Mouse (Mus musculus) heart, postnatal 14 days (tissue): ENCODE measurements at regions not wholly inside any gene's neighbourhood (a gene's known extent, or its start where the extent isn't known, plus 50 kb on each side); places are given as distances from the start of the nearest gene placed in this dataset.

Experiments
- DNase-seq, 2 experiments: peaks; one replicate each; pipeline ENCODE4 v3.0.0; 2021 to 2022
- intact Hi-C: fragments of 180-260 bp; cut with DNase I; formaldehyde crosslinking; loops from one replicate; pipeline ENCODE4 v1.15.1; 2025

DNA sequence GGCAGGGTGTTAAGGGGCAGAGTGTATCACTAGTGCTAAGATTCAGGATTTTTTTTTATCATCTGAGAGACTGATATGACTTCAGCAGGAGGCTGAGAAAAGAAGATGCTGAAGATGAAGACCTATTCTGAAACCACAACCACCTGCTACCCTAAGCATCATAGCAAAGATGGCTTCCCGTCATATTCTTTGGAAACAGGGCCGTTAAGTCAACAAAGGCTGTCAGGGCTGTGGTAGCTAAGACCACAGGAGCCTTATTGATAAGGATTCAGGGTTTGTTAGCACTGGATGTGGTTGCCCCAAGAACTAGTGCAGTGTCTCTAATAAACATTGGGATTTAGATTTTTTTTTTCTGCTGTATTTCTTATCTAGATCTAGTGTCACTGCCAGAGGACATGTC lies 56.7 kb upstream of the Rasgrp1 start:
- no peak for DNase-seq
- intact Hi-C loops: no loop called here

DNA sequence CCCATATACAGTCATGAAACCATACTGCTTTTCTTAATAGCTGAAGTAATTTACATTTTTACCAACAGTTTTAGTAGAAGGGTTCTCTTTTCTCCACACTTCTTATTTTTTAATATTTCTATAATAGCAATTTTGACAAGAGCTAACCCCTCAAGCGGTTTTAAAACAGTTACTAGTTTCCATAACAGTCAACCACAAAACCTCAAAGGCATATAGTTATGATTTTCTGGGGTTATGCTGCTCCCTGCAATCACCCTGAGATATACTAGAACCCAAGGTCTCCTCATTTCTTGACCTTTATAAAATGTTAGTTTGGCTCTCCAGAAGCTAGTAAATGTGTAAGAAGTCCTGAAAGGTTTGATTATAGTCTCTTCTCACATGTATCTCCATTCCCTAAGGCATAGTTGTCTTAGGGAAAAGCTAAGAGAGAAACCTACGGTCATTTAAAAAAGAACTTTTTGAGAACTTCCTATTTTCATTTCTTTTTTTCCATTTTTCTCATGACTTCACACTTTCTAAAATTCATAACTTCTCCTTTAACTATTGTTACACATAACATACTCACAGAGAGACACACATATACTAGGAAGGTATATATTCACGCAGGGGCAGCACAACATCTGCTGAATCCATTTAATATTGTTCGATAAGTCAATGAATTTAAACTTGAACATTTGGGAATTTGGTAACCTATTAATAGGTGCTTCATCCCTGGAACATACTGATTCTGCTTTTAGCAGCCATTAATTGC lies 60.8 kb upstream of the Rasgrp1 start:
- no peak for DNase-seq
- intact Hi-C loops: no loop called here

- no peak for DNase-seq
- intact Hi-C loops: no loop called here
Observed at GRCm38 (mm10) chr2:117405453-117405852, 62.7 kb upstream of the Rasgrp1 start.

DNA sequence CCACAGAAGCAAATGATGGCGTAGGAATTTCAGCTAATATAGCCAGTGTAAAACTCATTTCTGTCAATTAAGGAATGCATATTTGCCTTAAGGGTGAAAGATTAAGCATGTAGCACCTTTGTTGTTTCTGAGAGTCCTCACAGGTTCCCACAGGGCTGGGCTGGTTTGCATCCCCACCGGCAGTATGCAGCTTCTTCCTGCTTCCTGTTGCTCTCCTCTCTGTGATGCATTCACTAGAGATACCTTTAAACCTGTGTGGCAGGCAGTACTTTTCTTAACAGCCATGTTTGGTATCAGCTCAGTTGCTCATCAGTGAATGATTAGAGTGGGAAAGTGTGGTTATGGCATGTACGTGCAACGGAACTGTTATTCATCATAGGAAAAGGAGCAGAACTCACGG lies 65.4 kb upstream of the Rasgrp1 start:
- intact Hi-C loops: no loop called here
- no peak for DNase-seq

GRCm38 (mm10) chr2:117412045-117412606 lies 69.3 kb upstream of the Rasgrp1 start:
- DNase-seq: peak in 1 of 2 experiments; percentile 16
- intact Hi-C loops: no loop called here

DNA sequence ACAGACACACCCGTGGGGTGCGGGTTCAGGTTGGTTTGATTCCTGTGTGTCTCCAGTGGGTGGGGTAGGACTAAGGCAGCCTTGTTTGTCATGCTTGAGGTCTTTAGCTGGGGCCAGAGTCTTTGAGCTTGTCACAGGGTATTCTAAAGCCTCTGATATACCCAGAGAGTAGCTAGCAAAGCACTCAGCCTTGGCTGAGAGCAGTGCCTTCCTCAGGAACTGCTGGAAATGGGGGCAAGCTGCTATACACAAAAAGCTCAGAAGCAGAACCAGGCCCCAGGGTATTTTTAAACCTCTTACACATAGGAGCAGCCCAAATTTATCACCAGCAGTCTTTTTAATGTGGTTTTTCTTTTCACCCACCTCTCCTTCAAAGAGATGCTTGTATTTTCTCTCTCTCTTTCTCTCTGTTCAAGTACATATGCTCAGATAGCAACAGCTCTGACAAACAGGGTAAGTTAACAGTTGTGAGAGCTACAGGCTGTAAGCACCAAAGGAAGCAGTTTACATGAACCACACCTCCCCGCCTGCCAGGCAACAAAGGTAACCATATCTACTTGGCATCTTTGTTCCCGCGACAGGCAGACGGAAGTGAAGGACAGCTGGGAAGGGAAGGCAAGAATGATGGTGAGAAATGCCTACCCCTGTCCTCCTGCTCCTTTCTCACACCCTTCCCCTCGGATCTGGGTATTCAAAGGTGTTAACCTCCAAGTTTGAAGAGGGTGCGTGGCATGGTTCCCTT lies 74.6 kb upstream of the Rasgrp1 start:
- intact Hi-C loops: no loop called here
- DNase-seq: no peak

DNA sequence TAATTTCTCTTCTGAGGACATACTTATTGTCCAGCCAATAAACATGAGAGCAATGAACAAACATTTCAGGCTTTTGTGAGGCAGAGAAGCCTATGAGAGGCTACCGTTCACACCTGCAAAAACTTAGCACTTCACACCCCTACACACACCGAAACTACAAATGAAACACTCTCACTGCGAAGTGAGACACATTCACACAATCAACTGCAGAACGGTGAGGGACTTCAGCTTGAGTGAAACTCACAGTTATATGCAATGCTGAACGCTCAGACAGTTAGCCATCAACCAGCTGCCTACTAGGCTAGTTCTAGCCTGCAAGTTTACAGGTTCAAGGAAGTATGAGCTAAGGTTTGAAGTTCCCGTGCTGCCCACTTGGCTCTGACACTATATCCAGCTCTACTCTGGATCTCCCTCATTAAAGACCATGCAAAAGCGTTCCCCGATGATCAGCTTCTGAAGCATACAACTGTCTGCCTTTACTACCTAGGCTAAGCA lies 75.4 kb upstream of the Rasgrp1 start:
- intact Hi-C loops: no loop called here

GRCm38 (mm10) chr2:117418711-117419110 lies 75.9 kb upstream of the Rasgrp1 start:
- no peak for DNase-seq
- intact Hi-C loops: no loop called here

More for the DNA sequence above, 75.4 kb upstream of the Rasgrp1 start:
- no peak for DNase-seq

DNA sequence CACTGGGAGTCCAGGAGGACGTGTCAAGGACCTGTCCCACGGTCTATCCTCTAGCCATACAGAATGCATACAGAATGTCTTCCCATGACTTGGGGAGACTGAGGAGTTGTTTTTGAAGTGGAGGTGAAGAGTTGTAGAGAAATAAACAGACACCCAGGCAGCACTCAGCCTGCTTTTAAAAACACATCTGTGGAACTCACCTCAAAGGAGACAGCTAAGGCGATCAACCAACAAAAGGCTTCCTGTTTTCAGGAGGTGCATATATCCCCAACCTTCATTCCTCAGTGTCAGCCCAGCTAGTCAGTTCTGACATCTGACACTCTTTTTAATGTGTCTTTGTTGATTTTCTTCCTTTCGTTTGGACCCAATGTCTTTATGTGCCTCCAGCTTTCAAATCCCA lies 78.6 kb upstream of the Rasgrp1 start:
- intact Hi-C loops: no loop called here
- no peak for DNase-seq

DNA sequence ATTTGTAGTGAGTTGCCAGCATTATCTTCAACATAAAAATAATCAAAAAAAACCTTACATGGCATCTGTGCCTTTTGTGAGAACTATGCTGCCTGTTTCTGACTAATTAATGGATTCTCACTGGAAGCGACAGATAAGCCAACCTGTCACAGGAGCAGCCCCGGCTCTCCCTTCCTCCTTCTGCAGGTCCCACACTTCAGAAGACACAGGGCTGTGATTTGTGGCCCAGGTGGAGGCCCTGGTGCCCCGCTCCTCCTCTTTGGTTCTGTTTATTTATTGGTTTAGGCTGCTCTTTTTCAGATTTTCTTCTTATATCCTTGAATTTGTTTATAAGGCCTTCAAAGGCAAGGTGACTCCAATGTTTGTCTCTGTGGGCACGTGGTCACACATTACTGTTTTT lies 80.0 kb upstream of the Rasgrp1 start:
- DNase-seq: no peak
- intact Hi-C loops: no loop called here

DNA sequence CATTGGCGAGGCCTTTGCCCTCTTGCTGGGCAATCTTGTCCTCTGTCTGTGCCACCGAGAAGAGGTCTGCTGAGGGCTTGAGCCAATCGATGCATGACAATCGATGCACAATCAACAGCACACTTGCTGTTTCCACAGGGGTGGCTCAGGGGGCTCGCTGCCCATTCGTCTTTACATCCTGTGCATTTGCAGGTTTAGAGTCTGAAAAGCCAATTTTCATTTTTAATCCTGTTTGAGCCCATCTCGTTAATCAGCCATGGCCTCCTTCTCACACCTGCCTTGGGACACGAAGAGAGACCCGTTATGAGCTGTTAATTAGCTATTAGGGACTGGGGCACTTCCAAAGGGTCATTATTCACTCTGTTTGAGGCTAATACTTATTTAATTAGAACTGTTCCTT lies 86.4 kb upstream of the Rasgrp1 start:
- intact Hi-C loops: no loop called here
- DNase-seq: no peak

DNA sequence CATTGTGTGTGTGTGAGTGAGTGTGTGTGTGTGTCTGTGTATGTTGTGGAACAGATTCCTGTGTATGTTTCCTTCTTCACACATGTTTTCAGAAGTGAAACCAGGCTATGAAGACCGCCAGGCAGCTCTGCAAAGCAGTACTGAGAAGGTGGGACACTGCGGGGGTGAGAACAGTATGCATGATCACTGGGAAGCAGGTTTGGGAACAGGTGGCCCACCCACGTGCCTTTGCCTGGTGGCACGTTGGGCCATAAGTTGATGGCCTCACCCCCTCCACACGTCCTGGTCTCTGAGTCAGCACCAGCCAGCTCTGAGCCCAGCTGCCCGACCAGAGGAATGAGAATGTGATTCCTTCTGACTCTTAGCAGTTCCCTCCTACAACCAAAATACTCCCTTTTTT lies 89.2 kb upstream of the Rasgrp1 start:
- intact Hi-C loops: no loop called here
- DNase-seq: no peak

GRCm38 (mm10) chr2:117432923-117433322 lies 90.1 kb upstream of the Rasgrp1 start:
- no peak for DNase-seq
- intact Hi-C loops: no loop called here

DNA sequence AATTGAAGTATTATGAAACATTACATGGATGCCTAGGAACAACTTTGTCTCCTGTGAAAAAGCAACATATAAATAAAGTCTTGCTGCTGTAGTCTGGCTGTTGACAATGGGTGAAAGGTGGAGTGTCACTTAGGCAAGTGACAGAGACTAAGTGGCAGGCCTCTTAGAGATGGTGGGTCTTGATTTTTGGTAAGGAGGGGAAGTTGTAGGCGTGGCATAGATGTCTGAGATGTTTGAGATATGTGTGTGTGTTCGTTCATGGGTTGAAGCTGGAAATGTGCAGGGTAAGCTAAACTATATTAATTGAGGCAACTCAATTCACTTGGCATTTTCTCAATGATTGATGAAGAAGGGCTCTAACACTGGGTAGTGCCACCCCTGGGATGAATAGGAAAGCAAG lies 90.7 kb upstream of the Rasgrp1 start:
- DNase-seq: no peak
- intact Hi-C loops: no loop called here

- intact Hi-C loops: loop anchor here (2.0 to 5.0 kb wide), 3 partner anchors 96 to 541 kb away; partner anchors contain the start of gene Rasgrp1
- DNase-seq: no peak
Observed at GRCm38 (mm10) chr2:117438079-117438478, 95.3 kb upstream of the Rasgrp1 start.

GRCm38 (mm10) chr2:117438586-117439371 lies 96.0 kb upstream of the Rasgrp1 start:
- peak; percentile 64 to 79 for DNase-seq
- intact Hi-C loops: loop anchor here (2.0 to 5.0 kb wide), 3 partner anchors 96 to 541 kb away; partner anchors contain the start of gene Rasgrp1

DNA sequence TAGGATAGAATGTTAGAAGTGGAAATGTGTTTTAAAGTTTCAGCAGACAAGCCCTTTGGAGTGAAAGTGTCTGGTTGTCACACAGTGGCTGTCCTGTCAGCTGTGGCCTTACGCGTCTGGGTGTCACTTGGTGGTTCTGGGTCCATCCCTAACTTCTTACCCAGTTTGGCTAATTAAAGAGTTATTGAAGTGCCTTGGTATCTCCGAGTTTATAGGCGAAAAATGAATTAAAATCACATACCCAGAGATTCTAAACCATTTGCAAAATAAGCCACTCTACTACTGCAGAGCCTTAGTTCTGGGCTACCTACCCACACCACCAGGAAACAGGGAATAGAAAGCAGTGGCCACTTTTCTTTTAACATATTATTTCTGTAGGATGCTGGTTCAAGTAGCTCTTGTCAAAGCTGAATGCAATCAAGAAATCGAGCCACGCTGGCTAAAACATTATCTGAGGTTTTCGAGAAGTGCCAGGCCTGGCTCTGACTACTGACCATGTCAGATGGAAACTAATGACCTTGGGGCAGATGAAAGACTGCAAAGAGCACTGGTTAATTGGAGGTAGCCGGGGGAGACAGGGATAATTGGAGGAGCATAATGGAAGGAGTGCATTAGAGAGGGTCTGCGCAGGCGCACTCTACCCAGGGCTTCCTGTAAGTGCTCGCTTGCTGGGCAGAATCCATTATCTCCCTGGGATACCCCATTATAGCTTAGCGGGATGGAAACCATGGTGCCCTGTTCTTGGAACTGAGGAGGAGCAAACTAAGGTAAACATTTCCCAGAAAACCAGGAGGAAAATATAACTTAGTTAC lies 96.8 kb upstream of the Rasgrp1 start:
- DNase-seq: no peak
- intact Hi-C loops: loop anchor here (2.0 to 5.0 kb wide), 3 partner anchors 97 to 542 kb away; partner anchors contain the start of gene Rasgrp1

GRCm38 (mm10) chr2:117440801-117441281 lies 98.0 kb upstream of the Rasgrp1 start:
- intact Hi-C loops: no loop called here
- DNase-seq: no peak

GRCm38 (mm10) chr2:117442862-117443261 lies 100.1 kb upstream of the Rasgrp1 start:
- no peak for DNase-seq
- intact Hi-C loops: no loop called here

DNA sequence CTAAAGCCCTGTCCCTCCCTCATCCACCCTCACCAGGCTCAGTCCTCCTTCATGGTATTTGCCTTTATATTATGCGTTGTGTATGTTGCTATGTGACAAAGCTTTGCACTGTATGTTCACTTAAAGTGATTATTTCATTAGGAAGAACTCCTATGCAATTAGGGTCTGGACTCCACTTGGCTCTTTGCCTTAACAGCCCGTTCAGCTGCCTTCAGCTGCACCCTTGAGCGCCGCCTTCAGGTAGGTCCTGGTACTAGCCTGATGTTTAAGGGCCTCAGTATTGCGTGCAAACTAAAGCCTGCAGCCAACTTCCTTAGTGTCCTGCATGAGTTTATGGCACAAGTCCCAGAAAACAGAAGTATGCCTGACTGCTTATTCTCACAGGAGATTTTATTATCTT lies 101.9 kb upstream of the Rasgrp1 start:
- DNase-seq: peak; percentile 7 to 51
- intact Hi-C loops: no loop called here
